Mouse (Mus musculus) MEL (cell line): ENCODE results near the gene Rfc5. TPM values are rescaled to one million over a fixed set of nuclear protein-coding genes. Genes with fewer than 3 reads are reported as not detected.

Experiments
- DNase-seq: peaks from one replicate; pipeline ENCODE4 v3.0.0; 2011; ENCODE audit warnings: low read depth, low spot score
- H3K27ac ChIP-seq: 2 replicates; pipeline ENCODE4 v1.5.1; 2012; ENCODE audit warnings: low read depth, mild to moderate bottlenecking, control low read depth, low read length, moderate library complexity; ENCODE audit not compliant: control insufficient read depth
- H3K27me3 ChIP-seq, 2 experiments: fragments of 150-350 bp in 1 of 2; sonication (generic) in 1 of 2; 2 replicates each; pipeline ENCODE4 v1.6.1; 2012; ENCODE audit warnings: low read length in 2 of 2, mild to moderate bottlenecking in 2 of 2, improper control_type of control experiment in 1 of 2, moderate library complexity in 1 of 2; ENCODE audit not compliant: insufficient read depth in 2 of 2, control insufficient read depth in 1 of 2
- H3K36me3 ChIP-seq, 2 experiments: 2 replicates each; pipeline ENCODE4 v1.6.1; 2012 to 2014; ENCODE audit warnings: low read length in 2 of 2, improper control_type of control experiment in 1 of 2, inconsistent platforms in 1 of 2, mild to moderate bottlenecking in 1 of 2; ENCODE audit not compliant: insufficient read depth in 2 of 2, control insufficient read depth in 1 of 2
- H3K4me1 ChIP-seq, 2 experiments: fragments of 150-350 bp in 1 of 2; sonication (generic) in 1 of 2; 2 replicates each; pipeline ENCODE4 v1.6.1; 2012; ENCODE audit warnings: low read length in 2 of 2, improper control_type of control experiment in 1 of 2, mild to moderate bottlenecking in 1 of 2; ENCODE audit not compliant: insufficient read depth in 2 of 2, control insufficient read depth in 1 of 2
- H3K4me3 ChIP-seq, 2 experiments: fragments of 150-350 bp in 1 of 2; sonication (generic) in 1 of 2; 2 replicates each; pipeline ENCODE4 v1.5.1; 2012; ENCODE audit warnings: low read depth in 2 of 2, low read length in 2 of 2, mild to moderate bottlenecking in 2 of 2, moderate library complexity in 2 of 2, control low read depth in 1 of 2, improper control_type of control experiment in 1 of 2; ENCODE audit not compliant: control insufficient read depth in 1 of 2, insufficient read depth in 1 of 2
- H3K79me2 ChIP-seq: 2 replicates; pipeline ENCODE4 v1.6.1; 2012; ENCODE audit warnings: mild to moderate bottlenecking, low read length, moderate library complexity; ENCODE audit not compliant: control insufficient read depth, poor library complexity, insufficient read depth
- H3K9ac ChIP-seq: 2 replicates; pipeline ENCODE4 v1.6.1; 2012; ENCODE audit warnings: low read depth, mild to moderate bottlenecking, control low read depth, low read length, moderate library complexity; ENCODE audit not compliant: control insufficient read depth, poor library complexity, severe bottlenecking
- H3K9me3 ChIP-seq: fragments of 150-350 bp; sonication (generic); replicated peaks from 2 replicates; pipeline ENCODE4 v1.6.1; 2012; ENCODE audit warnings: mild to moderate bottlenecking, low read length, improper control_type of control experiment, moderate library complexity; ENCODE audit not compliant: insufficient read depth
- CTCF ChIP-seq, 3 experiments: IDR thresholded peaks in 2 of 3; conservative IDR thresholded peaks in 1 of 3; 2 replicates each; pipeline ENCODE4 v1.5.1; 2011 to 2012; ENCODE audit warnings: low read length in 3 of 3, low read depth in 2 of 3, mild to moderate bottlenecking in 2 of 3, improper control_type of control experiment in 1 of 3, inconsistent platforms in 1 of 3, mixed read lengths in 1 of 3, moderate library complexity in 1 of 3; ENCODE audit not compliant: control insufficient read depth in 1 of 3, insufficient read depth in 1 of 3, poor library complexity in 1 of 3, severe bottlenecking in 1 of 3
- E2F4 ChIP-seq: IDR thresholded peaks from 2 replicates; pipeline ENCODE4 v1.6.1; 2011; ENCODE audit warnings: low read depth, low read length, improper control_type of control experiment, borderline replicate concordance
- ELF1 ChIP-seq: IDR thresholded peaks from 2 replicates; pipeline ENCODE4 v1.6.1; 2014; ENCODE audit warnings: low read depth, mild to moderate bottlenecking, inconsistent platforms, low read length, improper control_type of control experiment, moderate library complexity
- EP300 ChIP-seq, 2 experiments: IDR thresholded peaks; 2 replicates each; pipeline ENCODE4 v1.6.1; 2011; ENCODE audit warnings: improper control_type of control experiment in 2 of 2, low read length in 2 of 2, low read depth in 1 of 2, mild to moderate bottlenecking in 1 of 2
- GABPA ChIP-seq: IDR thresholded peaks from 2 replicates; pipeline ENCODE4 v1.6.1; 2012; ENCODE audit warnings: low read depth, mild to moderate bottlenecking, inconsistent platforms, low read length, improper control_type of control experiment, moderate library complexity
- HCFC1 ChIP-seq: IDR thresholded peaks from 2 replicates; pipeline ENCODE4 v1.6.1; 2012; ENCODE audit warnings: low read depth, mild to moderate bottlenecking, inconsistent platforms, low read length, improper control_type of control experiment, moderate library complexity
- MAX ChIP-seq: IDR thresholded peaks from 2 replicates; pipeline ENCODE4 v1.6.1; 2011; ENCODE audit warnings: low read length, improper control_type of control experiment
- MAZ ChIP-seq: IDR thresholded peaks from 2 replicates; pipeline ENCODE4 v1.6.1; 2012; ENCODE audit warnings: low read depth, mild to moderate bottlenecking, inconsistent platforms, low read length, improper control_type of control experiment
- MEF2A ChIP-seq: IDR thresholded peaks from 2 replicates; pipeline ENCODE4 v1.6.1; 2014; ENCODE audit warnings: low read depth, mild to moderate bottlenecking, inconsistent platforms, low read length, improper control_type of control experiment; ENCODE audit not compliant: poor library complexity, insufficient replicate concordance, severe bottlenecking; ENCODE audit errors: extremely low read depth
- MYB ChIP-seq: IDR thresholded peaks from 2 replicates; pipeline ENCODE4 v1.6.1; 2011; ENCODE audit warnings: mild to moderate bottlenecking, low read depth, low read length, improper control_type of control experiment
- POLR2A ChIP-seq, 2 experiments: IDR thresholded peaks; 2 replicates each; pipeline ENCODE4 v1.6.1; 2011 to 2012; ENCODE audit warnings: low read length in 2 of 2, mild to moderate bottlenecking in 2 of 2, control low read depth in 1 of 2, improper control_type of control experiment in 1 of 2, low read depth in 1 of 2, moderate library complexity in 1 of 2; ENCODE audit not compliant: control insufficient read depth in 1 of 2, insufficient read depth in 1 of 2, poor library complexity in 1 of 2
- RCOR1 ChIP-seq: IDR thresholded peaks from 2 replicates; pipeline ENCODE4 v1.6.1; 2012; ENCODE audit warnings: low read depth, mild to moderate bottlenecking, inconsistent platforms, low read length, improper control_type of control experiment
- SIN3A ChIP-seq: IDR thresholded peaks from 2 replicates; pipeline ENCODE4 v1.6.1; 2012; ENCODE audit warnings: low read length, improper control_type of control experiment, inconsistent platforms
- TAL1 ChIP-seq: IDR thresholded peaks from 2 replicates; pipeline ENCODE4 v1.6.1; 2012; ENCODE audit warnings: mild to moderate bottlenecking, inconsistent platforms, low read length, moderate library complexity, mixed read lengths
- TBP ChIP-seq: IDR thresholded peaks from 2 replicates; pipeline ENCODE4 v1.8.0; 2011; ENCODE audit warnings: low read depth, low read length, improper control_type of control experiment
- UBTF ChIP-seq: IDR thresholded peaks from 2 replicates; pipeline ENCODE4 v1.6.1; 2012; ENCODE audit warnings: low read depth, mild to moderate bottlenecking, inconsistent platforms, low read length, improper control_type of control experiment, moderate library complexity, borderline replicate concordance; ENCODE audit not compliant: insufficient read depth
- USF2 ChIP-seq, 2 experiments: IDR thresholded peaks; 2 replicates each; pipeline ENCODE4 v1.6.1; 2011 to 2012; ENCODE audit warnings: improper control_type of control experiment in 2 of 2, low read length in 2 of 2, borderline replicate concordance in 1 of 2, inconsistent platforms in 1 of 2, low read depth in 1 of 2, mild to moderate bottlenecking in 1 of 2; ENCODE audit not compliant: insufficient read depth in 1 of 2
- ZMIZ1 ChIP-seq: IDR thresholded peaks from 2 replicates; pipeline ENCODE4 v1.6.1; 2012; ENCODE audit warnings: low read depth, mild to moderate bottlenecking, inconsistent platforms, low read length, improper control_type of control experiment, moderate library complexity
- ZNF384 ChIP-seq: IDR thresholded peaks from 2 replicates; pipeline ENCODE4 v1.6.1; 2012; ENCODE audit warnings: low read depth, mild to moderate bottlenecking, inconsistent platforms, low read length, improper control_type of control experiment
- polyA plus RNA-seq, 2 experiments: library from polyadenylated mRNA; stranded (reverse) in 1 of 2; unstranded in 1 of 2; fragments of >175 nt in 1 of 2; fragments of >200 nt in 1 of 2; gene quantifications; 2 replicates each; pipeline versions ENCODE4 v1.2.1 to v1.2.4; 2012; ENCODE audit warnings: low replicate concordance in 2 of 2, low read depth in 1 of 2; ENCODE audit not compliant: insufficient read length in 2 of 2, insufficient read depth in 1 of 2, missing spikeins in 1 of 2
- total RNA-seq: library from RNA; depleted of rRNA; stranded (reverse); fragments of 300-350 nt; gene quantifications from 2 replicates; pipeline ENCODE4 v1.2.3, GENCODE M21; 2012

Gene Rfc5
- total and polyA plus RNA-seq, 3 experiments, result 98.9 to 158 TPM; not detected in 1

GRCm38 (mm10) chr5:117413507-117414501, 25.0 kb upstream of the Rfc5 start, which contains the start of gene Ksr2:
Gene Ksr2 (plus strand): TSS chr5:117414000.
- no peak for TF ChIP-seq TAL1
- TF ChIP-seq ZNF384, result no peak
- TF ChIP-seq GABPA, result no peak
- TF ChIP-seq HCFC1, result no peak
- TF ChIP-seq UBTF, result no peak
- no peaks in the 10 kb centered on the region for H3K9me3 ChIP-seq
- no peaks in the 10 kb centered on the region for H3K27me3 ChIP-seq
- DNase-seq, result no peak
- H3K9ac ChIP-seq, result no peak within 1 kb of the TSS
- H3K4me3 ChIP-seq, result no peak within 1 kb of the TSS
- no peaks in the 10 kb centered on the region for H3K4me1 ChIP-seq
- H3K79me2 ChIP-seq, result no peaks in the 10 kb centered on the region
- no peaks in the 10 kb centered on the region for H3K36me3 ChIP-seq
- H3K27ac ChIP-seq, result no peak within 1 kb of the TSS

DNA sequence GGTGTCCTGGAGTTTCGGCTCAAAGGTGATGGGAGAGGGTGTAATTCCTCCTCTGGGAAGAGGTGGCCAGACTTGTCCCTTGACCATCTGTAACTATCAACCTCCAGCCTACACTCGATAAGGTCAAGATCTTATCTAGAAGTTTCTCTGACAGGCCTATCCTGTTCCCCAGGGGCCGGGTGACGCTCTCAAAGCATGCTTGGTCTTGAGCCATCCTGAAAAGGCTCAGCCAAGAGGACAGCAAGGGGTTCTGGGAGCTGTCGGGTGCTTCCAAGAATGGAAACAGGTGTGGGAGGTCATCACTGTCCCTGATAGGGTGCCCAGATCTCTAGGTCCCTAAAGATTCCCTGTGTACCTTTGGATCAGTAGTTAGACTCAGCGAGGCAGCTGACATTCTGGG, 20.5 kb upstream of the Rfc5 start:
- Histone ChIP-seq H3K79me2 (no peaks in the 10 kb centered on the region), H3K4me3 (no peak overlapping the region), H3K9me3 (no peaks in the 10 kb centered on the region), H3K9ac (no peak overlapping the region), H3K36me3 (peaks cover 0 to 2% of the 10 kb centered on the region in 2 experiments; a peak in 1 of 4 replicates), H3K27ac (no peak overlapping the region), H3K4me1 (no peaks in the 10 kb centered on the region; a peak in 1 of 4 replicates), H3K27me3 (no peaks in the 10 kb centered on the region; a peak in 1 of 4 replicates)
- TF ChIP-seq SIN3A, result no peak
- TF ChIP-seq MAX, result no peak
- no peak for TF ChIP-seq TAL1
- TF ChIP-seq ZMIZ1, result no peak
- no peak for TF ChIP-seq EP300 (IDR thresholded peaks at IDR 0.05; ENCODE audit: low read depth in 1 of 2, low read length in 2 of 2)
- TF ChIP-seq RCOR1, result no peak
- TF ChIP-seq POLR2A (IDR thresholded peaks at IDR 0.05; ENCODE audit: control insufficient read depth in 1 of 2, insufficient read depth in 1 of 2, low read depth in 1 of 2, low read length in 2 of 2, poor library complexity in 1 of 2), result no peak
- TF ChIP-seq ZNF384, result no peak
- no peak for TF ChIP-seq TBP
- no peak for TF ChIP-seq ELF1
- no peak for TF ChIP-seq MEF2A
- no peak for TF ChIP-seq MYB
- TF ChIP-seq CTCF (IDR thresholded peaks at IDR 0.05 in 2 of 3, conservative IDR thresholded peaks at IDR 0.05 in 1 of 3; ENCODE audit: control insufficient read depth in 1 of 3, insufficient read depth in 1 of 3, low read depth in 2 of 3, low read length in 3 of 3, poor library complexity in 1 of 3, severe bottlenecking in 1 of 3), result no peak
- no peak for TF ChIP-seq MAZ
- no peak for TF ChIP-seq USF2 (IDR thresholded peaks at IDR 0.05; ENCODE audit: borderline replicate concordance in 1 of 2, insufficient read depth in 1 of 2, low read depth in 1 of 2, low read length in 2 of 2)
- TF ChIP-seq E2F4, result no peak
- TF ChIP-seq HCFC1, result no peak
- no peak for DNase-seq
